Mouse (Mus musculus) bone marrow macrophage, adult 2 months (primary cell): ENCODE measurements around the gene Ephb2.

ENCODE experiments used
- CTCF ChIP-seq: IDR thresholded peaks from 2 replicates; pipeline ENCODE4 v1.5.1; 2012; ENCODE audit warnings: low read depth, mild to moderate bottlenecking, low read length, moderate library complexity
- POLR2A ChIP-seq: IDR thresholded peaks from 2 replicates; pipeline ENCODE4 v1.6.1; 2012; ENCODE audit warnings: mild to moderate bottlenecking, low read depth, low read length, borderline replicate concordance

DNA sequence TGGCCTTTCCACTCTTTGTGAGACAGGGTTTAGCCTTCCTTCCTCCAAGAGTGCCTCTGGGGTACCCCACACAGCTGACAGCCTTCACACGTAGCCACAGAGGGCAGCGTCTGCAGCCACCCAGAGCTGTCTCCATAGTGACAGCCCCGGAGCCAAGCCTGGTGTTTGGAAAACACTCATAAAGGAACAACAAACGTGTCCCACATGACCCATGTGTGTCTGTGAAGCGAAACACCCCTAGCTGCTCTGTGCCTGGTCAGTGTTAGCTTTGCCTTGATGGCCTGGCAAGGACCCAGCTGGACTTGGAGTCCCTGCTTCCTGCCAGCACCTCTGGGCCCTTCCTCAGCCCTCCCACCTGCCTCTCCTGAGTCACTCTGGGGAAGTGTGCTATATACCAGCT lies 93.1 kb downstream of the Ephb2 start:
- TF ChIP-seq CTCF (no peak), POLR2A (no peak)
